ENCODE assay signal across 7 mouse cellular contexts in genomic region chr14:30714799-30715617, GRCm38 (mm10). TPM values are rescaled to one million over a fixed set of nuclear protein-coding genes. Genes with fewer than 3 reads are reported as not detected.
DNase-seq lines count a peak whose midpoint lies in the region; ATAC-seq lines count a peak whose summit lies in the region.

TSS of gene Sfmbt1 (plus strand) at chr14:30714849.

- H3K9me3 ChIP-seq in intestine, embryonic 15.5 days: no peaks in the 10 kb centered on the region
- no peaks in the 10 kb centered on the region for H3K9me3 ChIP-seq in liver, embryonic 12.5 days (replicated peaks)
- no peaks in the 10 kb centered on the region for H3K9me3 ChIP-seq in neural tube, embryonic 14.5 days (ENCODE audit: control insufficient read depth, low read length)

- H3K27ac ChIP-seq in intestine, embryonic 15.5 days: peak within 1 kb of the TSS; percentile 83
- peak within 1 kb of the TSS; percentile 91 for H3K27ac ChIP-seq in liver, embryonic 12.5 days
- H3K27ac ChIP-seq in neural tube, embryonic 14.5 days (ENCODE audit: low read depth, low read length): peak within 1 kb of the TSS; percentile 93

- 2% methylated on average over 83 of the region's 87 CpGs for WGBS in intestine, embryonic 15.5 days
- WGBS in liver, embryonic 12.5 days (ENCODE audit: insufficient replicate concordance): 3% methylated on average over 87 of the region's 87 CpGs
- 2% methylated on average over 70 of the region's 87 CpGs for WGBS in neural tube, embryonic 14.5 days

- H3K4me2 ChIP-seq in intestine, embryonic 15.5 days (replicated peaks): peak within 1 kb of the TSS; percentile 91
- H3K4me2 ChIP-seq in liver, embryonic 12.5 days: peak within 1 kb of the TSS; percentile 100
- H3K4me2 ChIP-seq in neural tube, embryonic 14.5 days (ENCODE audit: low read depth, low read length): peak within 1 kb of the TSS; percentile 79

- H3K36me3 ChIP-seq in intestine, embryonic 15.5 days: no peaks in the 10 kb centered on the region
- H3K36me3 ChIP-seq in liver, embryonic 12.5 days: no peaks in the 10 kb centered on the region
- H3K36me3 ChIP-seq in neural tube, embryonic 14.5 days (ENCODE audit: control insufficient read depth, insufficient read depth, low read length): no peaks in the 10 kb centered on the region

- DNase-seq in urinary bladder, adult 18-20 months (ENCODE audit: low spot score in 2 of 2): peak; percentile 5 to 64
- DNase-seq in urinary bladder, adult 2 months (ENCODE audit: low spot score): no peak
- peak; percentile 43 for DNase-seq in c-Kit-positive CD71-positive TER-119-positive erythroid progenitor cells, embryonic 14.5 days (ENCODE audit: low spot score)
- DNase-seq in gastrocnemius, postnatal 10 days: peak; percentile 83

- H3K27me3 ChIP-seq in intestine, embryonic 15.5 days (replicated peaks): peaks cover 9% of the 10 kb centered on the region; the same call in 1 of the 2 replicates
- peaks cover 18% of the 10 kb centered on the region for H3K27me3 ChIP-seq in liver, embryonic 12.5 days (replicated peaks)
- H3K27me3 ChIP-seq in neural tube, embryonic 14.5 days (ENCODE audit: control insufficient read depth, insufficient read depth, low read length): peaks cover 2% of the 10 kb centered on the region; the same call in 1 of the 2 replicates

- H3K4me1 ChIP-seq in intestine, embryonic 15.5 days (replicated peaks): peaks cover 9% of the 10 kb centered on the region; the same call in 1 of the 2 replicates
- peaks cover 41% of the 10 kb centered on the region for H3K4me1 ChIP-seq in liver, embryonic 12.5 days
- peaks cover 7% of the 10 kb centered on the region; the same call in 1 of the 2 replicates for H3K4me1 ChIP-seq in neural tube, embryonic 14.5 days (ENCODE audit: control insufficient read depth, insufficient read depth, low read length)

- peak within 1 kb of the TSS; percentile 95 for H3K4me3 ChIP-seq in intestine, embryonic 15.5 days (replicated peaks)
- peak within 1 kb of the TSS; percentile 91 for H3K4me3 ChIP-seq in liver, embryonic 12.5 days
- peak within 1 kb of the TSS; percentile 92 for H3K4me3 ChIP-seq in neural tube, embryonic 14.5 days (ENCODE audit: low read depth, low read length)

- H3K9ac ChIP-seq in intestine, embryonic 15.5 days: peak within 1 kb of the TSS; percentile 85
- H3K9ac ChIP-seq in liver, embryonic 12.5 days: peak within 1 kb of the TSS; percentile 92
- peak within 1 kb of the TSS; percentile 81 for H3K9ac ChIP-seq in neural tube, embryonic 14.5 days (replicated peaks; ENCODE audit: low read depth, low read length)

- peak; percentile 40 for ATAC-seq in intestine, embryonic 15.5 days
- ATAC-seq in liver, embryonic 12.5 days: peak; percentile 59
- ATAC-seq in neural tube, embryonic 14.5 days (ENCODE audit: low read depth): peak; percentile 77

RNA-seq across cellular contexts. Expression of gene Sfmbt1, which starts in this region (rescaled TPM):
- polyA plus RNA-seq in urinary bladder, adult 2 months (2012; rRNA removed): 3.9 and 5.9 TPM in 2 replicates
- 10 to 100 TPM in 1 of 2 experiments, 1 to 10 TPM in 1; 9.7 to 12.7 TPM for total RNA-seq in gastrocnemius, postnatal 10 days (2021)
- polyA plus RNA-seq in intestine, embryonic 15.5 days (2015; fragmentation: Nextera tagmentation; extraction: Ambion mirVana): 11.4 and 12.3 TPM in 2 replicates
- 17.1 and 18.7 TPM in 2 replicates for polyA plus RNA-seq in liver, embryonic 12.5 days (2016; fragmentation: Nextera tagmentation; extraction: Ambion mirVana)
- polyA plus RNA-seq in neural tube, embryonic 14.5 days (2014; fragmentation: Nextera tagmentation; extraction: Ambion mirVana): 20.7 and 22.1 TPM in 2 replicates
